In the genomic region with DNA sequence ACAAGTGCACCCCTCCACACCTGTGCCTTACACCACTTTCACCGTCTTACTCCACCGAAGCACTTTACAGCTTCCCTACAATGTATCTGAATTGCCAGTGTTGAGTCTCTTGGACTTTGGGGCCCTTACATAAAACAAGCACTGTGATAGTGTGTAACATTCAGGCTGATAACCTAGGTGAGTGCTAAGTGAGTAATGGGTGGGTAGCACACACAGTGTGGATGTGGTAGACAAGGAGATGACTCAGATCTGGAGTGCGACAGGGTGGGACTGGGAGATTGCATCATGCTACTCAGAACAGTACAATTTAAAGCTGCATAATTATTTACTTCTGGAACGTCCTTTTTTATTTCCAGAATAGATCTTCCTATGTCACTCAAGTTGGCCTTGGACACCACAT, we compare ENCODE assay signal across 19 mouse cellular contexts. TPM values are rescaled to one million over a fixed set of nuclear protein-coding genes. Genes with fewer than 3 reads are reported as not detected.
DNase-seq lines count a peak whose midpoint lies in the region; ATAC-seq and TF ChIP-seq lines count a peak whose summit lies in the region.
"Had no signal": no experiment of that assay in that cellular context is flagged by ENCODE, and none has a peak within 500 bp of the region (broad histone marks: within the 10 kb centered on the region; RNA-seq: fewer than 3 reads in every experiment).

No protein-coding gene starts in this region.

- peaks cover 18% of the 10 kb centered on the region for H3K4me1 ChIP-seq in embryonic fibroblast, embryonic 13.5 days (ENCODE audit: control insufficient read depth, insufficient read depth, low read length)
- H3K4me1 ChIP-seq: forebrain, embryonic 12.5 days; heart, embryonic 15.5 days; limb, embryonic 10.5 days; neural tube, embryonic 15.5 days had no signal

- ATAC-seq in megakaryocyte, adult 5-6 weeks (ENCODE audit: poor library complexity, severe bottlenecking) = peak; percentile 67
- ATAC-seq: CD4-positive, CD25-positive, alpha-beta regulatory T cell, adult 4 months; hindbrain, postnatal 0 days had no signal

- peak overlapping the region; percentile 89 for H3K27ac ChIP-seq in embryonic fibroblast, embryonic 13.5 days (ENCODE audit: insufficient read depth, low read length)
- H3K27ac ChIP-seq: forebrain, embryonic 12.5 days; heart, embryonic 15.5 days; hindbrain, postnatal 0 days; kidney, embryonic 15.5 days; limb, embryonic 10.5 days; midbrain, embryonic 10.5 days; neural tube, embryonic 15.5 days had no signal

- no peak overlapping the region for H3K4me3 ChIP-seq in embryonic fibroblast, embryonic 13.5 days (ENCODE audit: insufficient read depth, low read length)
- H3K4me3 ChIP-seq: forebrain, embryonic 12.5 days; heart, embryonic 15.5 days; kidney, embryonic 15.5 days; limb, embryonic 10.5 days; midbrain, embryonic 10.5 days; neural tube, embryonic 15.5 days had no signal

- peak; percentile 21 for DNase-seq in urinary bladder, postnatal 14 days (ENCODE audit: low spot score)
- no peak for DNase-seq in urinary bladder, postnatal 36 days (ENCODE audit: low spot score in 2 of 2)
- DNase-seq in kidney, postnatal 4 days = no peak
- no peak for DNase-seq in kidney, adult 18-20 months
- no peak for DNase-seq in left cerebral cortex, postnatal 4 days
- DNase-seq: adrenal gland, adult 8-10 months; cerebellum, adult 2 months; lung, embryonic 14.5 days; right cerebral cortex, postnatal 4 days had no signal

- TF ChIP-seq CTCF in embryonic fibroblast, embryonic 13.5 days (IDR thresholded peaks at IDR 0.05; ENCODE audit: borderline replicate concordance, insufficient read depth, low read length) = no peak

- intact Hi-C loops in left cerebral cortex, postnatal 4 days (cut with DNase I) = no loop called here

- no peak for TF ChIP-seq POLR2A in embryonic fibroblast, embryonic 13.5 days (IDR thresholded peaks at IDR 0.05; ENCODE audit: low read depth, low read length)

RNA-seq across cellular contexts. Expression of a gene that starts 45.0 kb away (rescaled TPM):
- 4.1 and 6.7 TPM in 2 replicates for polyA plus RNA-seq in embryonic fibroblast, embryonic 13.5 days (2011; ENCODE audit: insufficient read length, low read depth, missing spikeins)
- total RNA-seq in megakaryocyte, adult 5-6 weeks (2015) = 2.8 and 6.5 TPM in 2 replicates
- 2.0 and 2.7 TPM in 2 replicates for total RNA-seq in megakaryocyte, adult 5-6 weeks (2017)
- total RNA-seq in left cerebral cortex, postnatal 4 days (2021) = 1 to 10 TPM; 1.0 to 2.0 TPM
- polyA plus RNA-seq: forebrain, embryonic 12.5 days had no signal
